Mouse (Mus musculus) left cerebral cortex, adult 11 months (tissue): ENCODE measurements around the gene Dync1li2.
A peak's percentile ranks its signal among the peaks of the same experiment; 100 is the strongest.

Experiments
- DNase-seq: peaks from one replicate; pipeline ENCODE4 v3.0.0; 2022; ENCODE audit warnings: low spot score

Dync1li2 gene

GRCm38 (mm10) chr8:104413770-104414169 lies 29.1 kb downstream of the Dync1li2 start:
- no peak for DNase-seq

DNA sequence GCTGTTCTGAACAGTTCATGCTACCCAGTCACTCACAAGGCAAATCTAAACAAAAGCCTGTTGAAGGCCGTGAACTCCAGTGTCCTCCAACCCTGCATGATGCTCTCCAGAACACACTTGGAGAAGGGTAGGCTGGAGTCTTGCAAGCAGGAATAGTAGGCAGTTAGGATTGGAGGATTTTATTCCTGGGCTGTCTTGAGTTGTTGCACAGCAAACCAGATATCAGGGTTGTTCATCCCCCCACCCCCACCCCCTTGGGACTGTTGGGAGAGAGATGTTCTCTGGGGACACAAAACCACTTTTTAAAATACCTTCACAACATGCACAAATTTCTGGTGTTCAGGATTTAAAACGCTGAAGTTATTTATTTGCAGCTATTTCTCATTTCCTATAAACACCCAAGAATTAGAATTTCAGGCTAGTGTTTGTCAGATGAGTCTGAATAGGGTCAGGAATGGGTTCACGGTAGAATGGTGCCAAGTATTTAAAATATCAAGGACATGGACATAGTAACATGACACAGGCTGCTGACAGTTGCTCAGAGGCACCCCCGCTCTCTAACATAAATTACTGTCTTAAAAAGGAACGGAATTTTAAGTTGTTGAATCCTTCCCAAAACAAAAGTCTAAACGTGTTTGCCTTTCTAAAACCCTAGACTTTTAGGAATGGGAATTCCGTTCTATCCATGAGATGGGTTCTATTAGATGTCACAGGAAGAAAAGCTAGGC lies 29.9 kb downstream of the Dync1li2 start:
- DNase-seq, result no peak

GRCm38 (mm10) chr8:104411972-104412371 lies 30.9 kb downstream of the Dync1li2 start:
- DNase-seq, result no peak

DNA sequence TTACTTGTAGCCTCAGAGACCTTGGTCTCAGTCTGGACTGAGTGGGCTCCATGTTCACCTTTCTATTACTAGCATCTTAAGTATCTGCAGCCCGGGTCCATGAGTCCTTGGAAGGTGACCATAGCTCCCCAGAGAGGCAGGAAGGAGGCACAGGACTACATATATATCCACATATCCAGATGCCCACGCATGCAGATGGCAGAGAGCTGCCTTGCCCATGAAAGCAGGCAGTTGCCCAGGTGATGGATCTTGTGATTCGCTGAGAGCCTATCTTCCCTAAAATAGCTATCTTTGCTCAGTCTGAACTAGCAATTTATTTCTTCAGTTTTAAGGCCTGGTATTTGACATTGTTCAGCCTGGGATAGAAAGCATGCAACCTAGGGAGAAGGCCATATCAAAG lies 31.4 kb downstream of the Dync1li2 start:
- peak; percentile 63 for DNase-seq

DNA sequence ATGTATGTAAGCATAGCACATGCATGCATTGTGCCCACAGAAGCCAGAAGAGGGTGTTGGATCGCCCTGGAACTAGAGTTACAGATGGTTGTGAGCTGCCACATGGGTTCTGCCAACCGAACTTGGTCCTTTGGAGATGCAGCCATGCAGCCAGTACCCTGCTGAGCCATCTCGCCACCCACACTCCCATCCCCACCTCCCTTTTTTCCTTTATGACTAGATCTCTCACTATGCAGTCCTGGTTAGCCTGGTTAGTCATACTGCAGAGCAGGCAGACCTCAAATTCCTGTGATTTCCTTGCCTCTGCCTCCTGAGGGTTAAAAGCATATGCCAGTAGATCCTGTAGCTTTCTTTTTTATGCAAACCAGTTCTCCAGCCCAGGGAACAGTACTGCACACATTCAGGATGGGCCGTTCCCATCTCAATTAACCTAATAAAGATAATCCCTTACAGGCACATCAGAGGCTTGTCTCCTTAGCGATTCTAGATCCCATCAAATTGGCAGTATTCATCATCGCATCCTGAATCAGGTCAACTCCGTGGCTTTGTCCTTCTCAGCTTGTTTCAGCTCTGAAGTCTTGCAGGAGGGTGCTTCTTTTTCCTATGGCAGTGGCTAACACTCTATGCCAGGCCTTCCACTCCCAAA lies 32.1 kb downstream of the Dync1li2 start:
- DNase-seq, result no peak

DNA sequence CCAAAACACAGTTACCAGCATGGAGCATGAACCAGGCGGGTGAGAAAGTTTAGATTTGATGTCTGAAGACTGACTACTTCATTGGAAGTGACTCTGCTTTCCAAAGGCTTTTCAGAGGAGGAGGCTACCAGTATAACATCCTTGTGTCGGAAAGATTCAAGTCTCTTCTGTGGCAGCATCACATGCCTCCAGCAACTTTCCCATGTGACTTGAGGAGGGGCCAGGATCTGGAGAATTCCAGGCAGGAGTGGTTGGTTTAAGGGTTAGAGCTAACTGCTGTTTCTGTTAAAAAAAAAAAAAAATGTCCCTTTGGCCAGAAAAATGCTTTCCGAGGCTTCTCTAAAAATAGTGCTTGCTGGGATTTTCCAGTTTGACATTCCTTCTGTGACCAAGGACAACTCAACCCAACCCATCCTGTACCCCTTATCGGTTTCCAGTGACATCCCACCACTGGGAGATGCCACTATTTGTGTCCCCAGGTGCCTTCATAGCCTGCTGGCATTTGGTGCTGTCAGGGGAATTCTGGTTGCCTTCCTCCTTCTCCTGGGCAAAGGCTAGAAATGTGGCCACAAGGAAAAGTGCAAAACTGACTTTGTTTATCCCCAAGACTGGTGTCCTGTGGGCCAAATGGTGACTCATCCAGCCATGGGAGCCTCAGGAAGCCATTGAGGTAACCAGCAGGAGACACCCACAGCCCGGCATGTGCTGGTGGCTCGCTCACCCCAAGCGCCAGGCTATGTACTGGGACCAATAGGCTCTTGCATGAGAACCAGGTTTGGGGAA lies 34.3 kb downstream of the Dync1li2 start:
- no peak for DNase-seq

GRCm38 (mm10) chr8:104406340-104407128 lies 36.3 kb downstream of the Dync1li2 start:
- DNase-seq, result no peak

DNA sequence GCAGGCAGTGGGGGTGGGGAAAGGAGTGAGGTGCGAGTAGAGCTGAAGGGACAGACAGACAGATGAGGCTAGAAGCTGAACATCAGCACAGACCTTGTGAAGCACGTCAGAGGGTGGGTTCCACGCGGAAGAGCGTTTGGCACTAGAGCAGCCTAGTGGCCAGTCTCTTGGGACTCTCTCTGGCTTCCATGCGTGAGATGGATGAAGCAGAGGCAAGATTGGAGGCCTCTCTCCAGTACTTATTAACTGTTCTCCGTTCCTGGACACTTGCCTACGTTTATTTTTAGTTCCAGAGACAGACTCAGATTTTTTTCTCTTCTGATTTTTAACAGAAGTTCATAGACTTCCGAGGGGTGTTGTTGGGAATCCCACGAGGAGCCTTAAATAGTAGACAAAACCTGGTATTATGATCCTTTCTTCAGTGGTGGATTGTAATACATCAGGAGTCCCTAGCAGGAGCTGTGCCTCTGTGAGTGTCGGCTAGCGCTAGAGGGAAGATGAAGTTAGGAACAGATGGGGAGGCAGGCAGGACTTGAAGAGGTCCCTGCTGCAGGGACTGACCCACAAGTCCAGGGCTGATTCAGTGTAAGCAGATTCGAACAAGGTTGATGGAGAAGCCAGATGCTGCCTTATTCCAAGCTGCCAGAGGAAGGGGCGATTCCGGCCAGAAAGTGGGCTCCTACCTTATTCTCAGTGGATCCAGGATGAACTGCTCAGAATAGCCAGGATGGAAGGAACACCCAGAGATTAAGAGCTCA lies 37.2 kb downstream of the Dync1li2 start:
- no peak for DNase-seq

DNA sequence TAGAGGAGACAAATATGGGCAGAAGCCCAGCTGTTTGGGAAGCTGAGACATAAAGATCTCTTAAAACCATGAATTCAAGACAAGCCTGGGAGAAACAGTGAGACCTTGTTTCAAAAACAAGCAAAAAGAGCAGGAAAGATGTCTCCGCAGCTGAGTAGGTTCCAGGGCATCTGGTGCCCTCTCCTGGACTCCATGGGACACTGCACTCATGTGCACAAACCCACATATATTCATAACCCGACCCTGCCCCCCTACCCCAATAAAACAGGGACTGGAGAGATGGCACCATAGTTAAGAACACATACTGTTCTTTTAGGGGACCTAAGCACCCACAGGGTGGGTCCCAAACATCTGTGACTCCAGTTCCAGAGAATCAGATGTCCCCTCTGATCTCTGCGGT lies 39.3 kb downstream of the Dync1li2 start:
- DNase-seq, result no peak

- no peak for DNase-seq
These were observed 47.0 kb downstream of the Dync1li2 start, which contains the start of gene Cmtm4 for GRCm38 (mm10) chr8:104395703-104396357. Gene Cmtm4 (minus strand): TSS chr8:104395807.

DNA sequence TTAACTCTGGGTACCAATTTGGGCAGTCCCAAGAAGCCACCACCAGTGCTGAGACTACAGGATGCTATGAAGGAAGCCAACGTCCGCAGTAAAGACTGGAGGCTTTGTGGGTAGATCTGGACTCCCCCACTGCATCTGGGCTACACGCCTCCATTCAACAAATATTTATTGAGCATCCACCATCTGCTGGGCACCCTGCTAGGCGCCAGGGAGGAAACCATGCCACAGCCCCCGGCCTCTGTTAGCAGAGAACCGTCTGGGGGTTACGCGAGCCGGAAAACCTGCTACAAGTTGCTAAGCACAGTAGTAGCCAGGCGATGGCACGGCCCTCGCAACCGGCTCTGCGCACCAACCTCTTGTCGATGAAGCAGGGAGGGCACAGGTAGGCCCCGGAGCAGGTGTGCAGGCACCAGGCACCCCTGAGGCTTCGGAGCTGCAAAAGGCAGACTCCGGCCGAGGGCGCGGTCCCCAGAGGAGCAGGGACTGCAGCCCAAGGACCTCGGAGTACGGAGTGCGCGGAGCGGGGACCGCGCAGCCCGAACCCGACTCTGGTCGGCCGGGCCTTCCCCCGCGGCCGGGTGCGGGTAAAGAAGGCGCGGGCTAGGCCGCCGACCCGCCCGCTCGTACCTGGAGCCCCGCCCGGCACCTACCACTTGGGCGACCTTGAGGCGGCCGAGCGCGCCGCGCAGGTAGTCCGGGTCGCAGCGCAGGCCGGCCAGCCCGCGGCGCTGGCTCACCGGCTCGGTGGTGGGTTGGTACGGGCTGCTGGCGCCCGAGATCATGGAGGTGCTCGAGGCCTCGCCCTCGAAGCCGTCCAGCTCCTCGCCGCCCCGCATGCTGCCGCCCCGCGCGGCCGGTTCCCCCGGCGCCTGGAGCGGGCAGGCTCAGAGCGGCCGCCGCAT lies 47.8 kb downstream of the Dync1li2 start:
- no peak for DNase-seq

DNA sequence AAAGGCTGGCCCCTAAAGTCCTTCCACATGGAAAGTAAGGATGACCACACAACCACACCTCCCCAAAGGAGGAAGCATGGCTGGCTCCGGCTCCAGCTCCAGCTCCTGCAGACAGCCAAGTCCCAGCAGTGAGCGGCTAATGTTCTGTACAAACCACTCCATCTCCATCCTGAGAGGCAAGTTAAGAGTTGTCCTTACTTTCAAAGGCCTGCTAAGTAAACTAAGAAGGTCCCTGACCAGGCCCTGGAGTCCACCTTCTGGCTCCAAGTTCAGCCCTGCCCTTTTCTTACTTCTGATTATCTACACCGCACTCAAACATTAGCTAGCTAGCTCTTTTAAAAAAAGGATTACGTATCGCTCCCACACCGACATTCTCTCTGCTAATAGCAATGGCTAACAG lies 49.1 kb downstream of the Dync1li2 start:
- no peak for DNase-seq

GRCm38 (mm10) chr8:104393139-104393538 lies 49.7 kb downstream of the Dync1li2 start:
- DNase-seq, result no peak

DNA sequence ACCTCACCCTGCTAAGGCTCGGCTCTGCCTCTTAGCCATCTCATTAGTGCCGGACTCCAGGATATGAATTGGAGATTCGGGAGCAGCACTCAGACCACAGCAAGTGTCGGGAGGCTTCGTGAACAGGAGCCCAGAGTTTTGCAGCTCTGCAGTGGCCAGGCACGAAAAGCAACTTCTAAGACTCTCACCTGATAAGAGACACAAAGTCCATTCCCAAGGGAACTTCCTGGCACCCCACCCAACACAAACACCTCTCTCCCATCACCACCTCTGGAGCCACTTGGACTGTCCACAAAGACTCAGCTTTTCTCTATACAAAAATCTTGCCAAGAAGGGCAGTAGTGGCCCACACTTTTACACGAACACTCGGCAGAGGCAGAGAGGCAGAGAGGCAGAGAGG lies 52.6 kb downstream of the Dync1li2 start:
- DNase-seq, result no peak

DNA sequence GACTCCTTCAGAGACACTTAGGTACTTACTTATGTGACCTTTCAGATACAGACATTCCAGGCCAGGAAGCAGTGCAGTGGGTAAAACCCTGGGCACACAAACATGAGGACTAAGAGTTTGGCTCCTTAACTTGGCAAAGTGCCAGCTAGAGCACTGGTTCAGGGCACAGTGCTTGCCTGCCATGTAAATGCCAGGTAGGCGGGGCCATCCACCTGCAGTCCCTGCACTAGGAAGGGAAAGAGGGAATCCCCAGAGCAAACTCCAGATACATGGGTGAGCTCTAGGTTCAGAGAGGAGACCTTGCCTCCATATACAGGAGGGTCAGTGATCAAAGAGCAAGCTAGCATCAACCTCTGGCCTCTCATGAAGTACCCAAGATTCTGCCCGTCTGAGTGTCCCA lies 54.9 kb downstream of the Dync1li2 start:
- DNase-seq, result no peak

- DNase-seq, result no peak
These were observed 55.3 kb downstream of the Dync1li2 start for GRCm38 (mm10) chr8:104387501-104387900.

- no peak for DNase-seq
These were observed 56.2 kb downstream of the Dync1li2 start for GRCm38 (mm10) chr8:104386693-104387092.

- no peak for DNase-seq
These were observed 58.9 kb downstream of the Dync1li2 start for GRCm38 (mm10) chr8:104383977-104384376.

GRCm38 (mm10) chr8:104383296-104383695 lies 59.6 kb downstream of the Dync1li2 start:
- DNase-seq, result no peak

DNA sequence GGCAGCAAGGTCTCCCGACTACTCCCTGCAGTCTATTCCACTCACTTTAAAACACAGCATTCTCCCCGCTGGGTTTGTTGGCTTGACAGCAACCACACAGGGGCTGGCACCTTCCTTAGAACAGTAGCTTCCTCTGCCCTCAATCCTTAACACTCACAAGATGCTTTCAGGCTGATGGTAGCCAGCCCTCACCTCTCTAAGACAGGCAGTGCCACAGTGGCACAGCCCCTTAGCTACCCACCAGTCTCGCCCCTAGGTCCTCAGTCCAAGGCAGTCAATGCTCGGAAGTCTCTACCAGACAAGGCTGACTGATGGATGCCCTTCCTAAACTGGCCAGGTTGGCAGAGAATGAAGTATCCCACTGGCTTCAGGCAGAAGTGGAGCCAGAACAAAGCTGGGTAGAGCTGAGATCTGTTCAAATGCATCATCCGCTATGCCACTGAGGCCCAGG lies 61.9 kb downstream of the Dync1li2 start:
- DNase-seq, result no peak
